8 mouse cellular contexts compared by ENCODE assay signal in genomic region chr16:95584751-95585528, GRCm38 (mm10). TPM values are rescaled to one million over a fixed set of nuclear protein-coding genes. Genes with fewer than 3 reads are reported as not detected.
DNase-seq lines count a peak whose midpoint lies in the region; ATAC-seq and TF ChIP-seq lines count a peak whose summit lies in the region.

No protein-coding gene starts in this region.

- WGBS in liver, embryonic 16.5 days (ENCODE audit: insufficient replicate concordance), result 13% methylated on average over 37 of the region's 37 CpGs

- H3K27me3 ChIP-seq in liver, embryonic 16.5 days (ENCODE audit: control insufficient read depth, insufficient read depth, low read depth, low read length), result peaks cover 29% of the 10 kb centered on the region

- intact Hi-C loops in gastrocnemius, adult 2 months (cut with DNase I), result no loop called here

- H3K4me1 ChIP-seq in liver, embryonic 16.5 days (ENCODE audit: control insufficient read depth, low read depth, low read length), result no peaks in the 10 kb centered on the region; the same call in 1 of the 2 replicates

- no peak overlapping the region for H3K27ac ChIP-seq in gastrocnemius, adult 2 months
- H3K27ac ChIP-seq in liver, embryonic 16.5 days (ENCODE audit: low read length), result no peak overlapping the region

- ATAC-seq in liver, embryonic 16.5 days (ENCODE audit: low read depth), result no peak

- peak overlapping the region; percentile 62 for H3K4me3 ChIP-seq in gastrocnemius, adult 2 months
- peak overlapping the region; percentile 19; the same call in 1 of the 2 replicates for H3K4me3 ChIP-seq in liver, embryonic 16.5 days (ENCODE audit: low read depth, low read length)

- no peak overlapping the region for H3K9ac ChIP-seq in liver, embryonic 16.5 days (ENCODE audit: low read depth, low read length)

- no peak for TF ChIP-seq CTCF in gastrocnemius, adult 2 months (IDR thresholded peaks at IDR 0.05)

- no peaks in the 10 kb centered on the region for H3K36me3 ChIP-seq in liver, embryonic 16.5 days (ENCODE audit: control insufficient read depth, insufficient read depth)

- H3K9me3 ChIP-seq in liver, embryonic 16.5 days (replicated peaks; ENCODE audit: control insufficient read depth, low read length), result no peaks in the 10 kb centered on the region

- peak overlapping the region; percentile 31; the same call in 1 of the 2 replicates for H3K4me2 ChIP-seq in liver, embryonic 16.5 days (ENCODE audit: low read depth, low read length)

- no peak for DNase-seq in gastrocnemius, adult 2 months
- DNase-seq in gastrocnemius, adult 8-10 months (ENCODE audit: low spot score in 2 of 2), result no peak
- peak; percentile 24 for DNase-seq in thymus, postnatal 0 days (ENCODE audit: low spot score)
- DNase-seq in thymus, postnatal 36 days, result no peak
- no peak for DNase-seq in adrenal gland, postnatal 10 days
- no peak for DNase-seq in urinary bladder, postnatal 10 days (ENCODE audit: low spot score)
- no peak for DNase-seq in ovary, postnatal 14 days (ENCODE audit: low spot score)

RNA-seq across cellular contexts. Expression of gene Erg, which starts 1.5 kb away (rescaled TPM):
- total RNA-seq in gastrocnemius, adult 2 months (2021), result 1 to 10 TPM; 8.1 to 9.1 TPM
- total RNA-seq in gastrocnemius, adult 8-10 months (2022), result 1 to 10 TPM; 5.7 to 9.8 (median 8.2) TPM
- 1.3 and 1.8 TPM in 2 replicates for polyA plus RNA-seq in thymus, postnatal 0 days (2015; fragmentation: Nextera tagmentation; extraction: Ambion mirVana)
- 1.6 and 2.1 TPM in 2 replicates for polyA plus RNA-seq in liver, embryonic 16.5 days (2015; fragmentation: Nextera tagmentation; extraction: Ambion mirVana)
- 10 to 100 TPM; 27.5 to 29.6 TPM for total RNA-seq in adrenal gland, postnatal 10 days (2021)
